Mouse (Mus musculus) brain, embryonic 14.5 days (tissue): ENCODE data around the gene Med24. TPM values are rescaled to one million over a fixed set of nuclear protein-coding genes. Genes with fewer than 3 reads are reported as not detected.

Experiments used
- DNase-seq: peaks from one replicate; pipeline ENCODE4 v3.0.0-alpha.2; 2011; ENCODE audit warnings: low read depth
- CTCF ChIP-seq: fragments of 200-500 bp; IDR thresholded peaks from 2 replicates; pipeline ENCODE4 v1.5.1; 2012; ENCODE audit warnings: inconsistent platforms, mild to moderate bottlenecking, moderate library complexity, borderline replicate concordance; ENCODE audit not compliant: insufficient read depth, insufficient read length; ENCODE audit errors: extremely low read depth
- POLR2A ChIP-seq: fragments of 200-500 bp; IDR thresholded peaks from 2 replicates; pipeline ENCODE4 v1.6.1; 2012; ENCODE audit warnings: mild to moderate bottlenecking, inconsistent platforms, borderline replicate concordance; ENCODE audit not compliant: poor library complexity, insufficient read depth, insufficient read length, severe bottlenecking; ENCODE audit errors: extremely low read depth
- polyA plus RNA-seq: library from polyadenylated mRNA; depleted of rRNA; stranded (reverse); fragments of >200 nt; gene quantifications from 2 replicates; pipeline ENCODE4 v1.2.3, GENCODE M21; 2012; rRNA removed

Med24 gene
- polyA plus RNA-seq, 1 experiment: 134 TPM

DNA sequence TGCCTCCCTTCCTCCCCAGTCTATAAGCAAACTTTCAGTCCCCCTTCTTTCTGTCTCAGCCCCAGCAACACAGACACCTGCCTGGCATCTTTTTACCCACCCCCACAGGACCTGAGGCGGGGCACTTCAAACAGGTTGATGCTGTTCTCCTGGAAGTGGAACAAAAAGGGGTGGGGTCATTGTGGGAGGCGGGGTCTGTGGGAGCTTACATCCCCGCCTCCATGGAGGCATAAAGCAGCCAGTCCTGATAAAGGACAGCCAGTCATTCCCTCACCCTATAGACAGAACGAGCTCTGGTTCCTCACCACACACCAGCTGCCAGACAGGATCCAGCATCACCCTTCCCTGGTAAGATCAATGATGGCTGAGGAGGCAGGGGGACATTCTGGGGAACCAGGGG is 65.1 kb downstream of the Med24 start, which contains the start of gene Gsdma:
TSS of gene Gsdma (plus strand) at position 261 of the 400 bp plus-strand sequence.
- no peak for DNase-seq
- TF ChIP-seq CTCF (no peak), POLR2A (no peak)

DNA sequence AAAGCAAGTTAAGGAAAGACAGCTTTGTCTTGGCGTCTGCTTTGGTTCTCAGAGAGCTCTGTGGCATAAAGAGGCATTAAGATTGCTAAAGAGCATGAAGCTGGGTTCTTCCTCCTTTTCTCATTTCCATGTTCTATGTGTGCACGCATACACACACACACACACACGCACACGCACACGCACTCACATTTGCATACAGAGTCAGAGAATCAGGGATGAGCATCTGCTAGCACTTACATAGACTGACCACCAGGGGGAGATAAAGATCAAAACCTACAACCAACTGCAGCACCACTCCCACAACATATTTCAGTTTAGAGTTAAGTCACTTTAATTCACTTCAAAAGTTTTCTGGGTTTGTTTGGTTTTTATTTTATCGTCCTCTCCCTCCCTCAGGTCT is 68.7 kb downstream of the Med24 start:
- peak; percentile 89 for DNase-seq
- TF ChIP-seq CTCF: peak; percentile 70; the same call in 1 of the 2 replicates
- no peak for TF ChIP-seq POLR2A

DNA sequence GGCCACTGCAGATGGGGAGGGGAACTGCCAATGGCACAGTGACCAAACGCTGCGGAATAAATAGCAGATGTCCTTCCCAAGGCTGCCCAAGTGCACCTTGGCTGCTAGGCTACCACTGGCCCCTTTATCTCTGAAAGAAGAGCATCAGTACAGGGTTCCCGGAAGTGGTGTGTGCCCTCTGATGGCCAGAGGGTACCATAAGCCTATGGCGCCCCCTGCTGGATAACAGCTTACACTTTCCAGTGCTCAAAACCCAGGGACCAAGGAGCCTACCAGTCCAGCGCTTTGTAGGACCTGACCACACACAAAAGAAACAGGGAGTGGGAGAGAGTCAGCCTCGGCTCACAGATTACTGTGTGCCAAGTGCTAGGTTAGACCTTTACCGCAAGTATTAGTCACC is 74.2 kb downstream of the Med24 start:
- peak; percentile 52; the same call in 1 of the 2 replicates for TF ChIP-seq CTCF
- DNase-seq: peak; percentile 31

Other genes with a start within 250 kb of the Med24 start
- gene Ikzf3, start 183.4 kb downstream of the Med24 start, polyA plus RNA-seq: 0.07 and 0.20 TPM in 2 replicates
- 0.06 and 0.30 TPM in 2 replicates for gene Zpbp2, start 178.3 kb downstream of the Med24 start, polyA plus RNA-seq
- 80.6 and 94.6 TPM in 2 replicates for gene Ormdl3, start 142.1 kb downstream of the Med24 start, polyA plus RNA-seq
- not detected in 2 replicates for gene Lrrc3c, start 131.1 kb downstream of the Med24 start, polyA plus RNA-seq
- gene Gm12355, start 103.8 kb downstream of the Med24 start, polyA plus RNA-seq: 0.08 and 0.33 TPM in 2 replicates
- not detected in 2 replicates for gene Gsdma3, start 103.1 kb downstream of the Med24 start, polyA plus RNA-seq
- not detected in 2 replicates for gene Gsdma2, start 82.7 kb downstream of the Med24 start, polyA plus RNA-seq
- gene Gsdma, start 65.1 kb downstream of the Med24 start, polyA plus RNA-seq: 0.09 TPM in 1 of 2 replicates, not detected in the other
- 201 and 217 TPM in 2 replicates for gene Psmd3, start 46.9 kb downstream of the Med24 start, polyA plus RNA-seq
- gene Csf3, start 28.2 kb downstream of the Med24 start, polyA plus RNA-seq: 0.10 TPM in 1 of 2 replicates, not detected in the other
- 600 and 616 TPM in 2 replicates for gene Thra, start 11.2 kb upstream of the Med24 start, polyA plus RNA-seq
- gene Nr1d1, start 45.9 kb upstream of the Med24 start, polyA plus RNA-seq: 3.6 and 4.1 TPM in 2 replicates
- gene Msl1, start 66.1 kb upstream of the Med24 start, polyA plus RNA-seq: 92.1 and 104 TPM in 2 replicates
- gene Casc3, start 75.5 kb upstream of the Med24 start, polyA plus RNA-seq: 66.6 and 74.3 TPM in 2 replicates
- 22.0 and 33.5 TPM in 2 replicates for gene Rapgefl1, start 107.3 kb upstream of the Med24 start, polyA plus RNA-seq
- gene Wipf2, start 134.2 kb upstream of the Med24 start, polyA plus RNA-seq: 11.0 and 14.7 TPM in 2 replicates
- gene Cdc6, start 178.4 kb upstream of the Med24 start, polyA plus RNA-seq: 4.5 and 6.2 TPM in 2 replicates
- gene Rara, start 198.4 kb upstream of the Med24 start, polyA plus RNA-seq: 8.4 and 14.4 TPM in 2 replicates